Mouse (Mus musculus) heart, postnatal 36 days (tissue): ENCODE data around the gene Hoxd13. TPM values are rescaled to one million over a fixed set of nuclear protein-coding genes. Genes with fewer than 3 reads are reported as not detected.

Source experiments
- DNase-seq, 2 experiments: peaks; one replicate each; pipeline ENCODE4 v3.0.0; 2021 to 2022
- intact Hi-C: fragments of 180-260 bp; cut with DNase I; formaldehyde crosslinking; loops from one replicate; pipeline ENCODE4 v1.15.1; 2025
- total RNA-seq, 2 experiments: library from RNA; stranded (reverse); gene quantifications; 2 replicates each; pipeline ENCODE4 v1.2.3; 2021

The Hoxd13 gene
- total RNA-seq, 2 experiments from 2014 or later: not detected

DNA sequence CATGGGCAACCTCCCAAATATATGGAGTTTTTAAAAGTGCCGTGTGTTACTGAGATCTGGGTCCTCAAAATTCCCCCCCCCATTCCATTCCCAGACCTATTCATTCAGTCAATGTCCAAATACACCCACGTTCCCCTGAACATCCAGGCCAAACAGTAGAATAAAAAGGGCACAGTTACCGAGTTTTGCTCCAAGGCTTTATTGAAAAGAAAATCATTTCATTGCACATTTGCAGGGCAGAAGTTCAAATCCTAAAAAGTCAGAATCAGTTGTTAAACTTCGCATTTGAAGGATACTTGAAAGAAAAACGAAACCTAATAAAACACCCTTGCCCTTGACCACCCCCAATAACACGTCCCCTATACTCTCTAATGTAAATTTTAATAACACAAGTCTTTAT is 34.7 kb downstream of the Hoxd13 start:
- intact Hi-C loops: loop anchor here (1.0 to 10.0 kb wide), 8 partner anchors 259 to 1082 kb away; no protein-coding TSS in a partner anchor

GRCm38 (mm10) chr2:74703317-74703716 is 35.2 kb downstream of the Hoxd13 start:
- intact Hi-C loops: loop anchor here (2.0 to 10.0 kb wide), 5 partner anchors 259 to 1081 kb away; no protein-coding TSS in a partner anchor

More for the DNA sequence above, 34.7 kb downstream of the Hoxd13 start:
- DNase-seq: no peak

DNA sequence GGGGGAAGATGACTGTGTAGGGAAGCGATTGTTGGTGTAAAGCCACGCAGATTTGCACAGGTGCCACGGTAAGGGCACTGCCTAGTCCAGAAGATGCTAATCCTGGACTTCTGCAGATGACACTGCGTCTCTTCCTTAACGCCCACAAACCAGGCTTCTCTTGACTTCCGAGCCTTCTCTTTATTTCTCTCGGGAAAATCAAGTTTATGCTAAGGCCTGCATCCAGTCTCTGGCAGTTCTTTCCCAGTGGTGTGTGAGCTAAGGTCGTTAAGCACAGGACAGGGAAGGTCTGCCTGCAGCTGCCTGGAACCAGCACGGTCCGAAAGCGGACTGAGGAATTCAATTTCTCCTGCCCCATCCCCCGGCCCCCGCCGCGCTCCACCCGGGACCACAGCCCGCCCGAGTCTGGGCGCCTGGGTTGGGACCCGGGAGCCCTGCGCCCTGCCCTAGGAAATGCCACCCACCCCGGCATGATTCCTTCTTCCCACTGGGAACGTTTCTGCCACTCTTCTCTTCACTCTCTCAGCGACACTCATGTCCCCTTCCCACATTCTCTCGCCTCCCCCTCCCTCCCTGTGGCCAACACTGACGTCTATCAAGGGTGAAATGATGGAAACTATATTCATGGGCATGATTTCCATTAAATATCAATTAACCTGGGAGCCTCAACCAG is 35.7 kb downstream of the Hoxd13 start:
- no peak for DNase-seq
- intact Hi-C loops: loop anchor here (2.0 to 10.0 kb wide), 5 partner anchors 258 to 1081 kb away; no protein-coding TSS in a partner anchor

More at GRCm38 (mm10) chr2:74703317-74703716, 35.2 kb downstream of the Hoxd13 start:
- DNase-seq: no peak

DNA sequence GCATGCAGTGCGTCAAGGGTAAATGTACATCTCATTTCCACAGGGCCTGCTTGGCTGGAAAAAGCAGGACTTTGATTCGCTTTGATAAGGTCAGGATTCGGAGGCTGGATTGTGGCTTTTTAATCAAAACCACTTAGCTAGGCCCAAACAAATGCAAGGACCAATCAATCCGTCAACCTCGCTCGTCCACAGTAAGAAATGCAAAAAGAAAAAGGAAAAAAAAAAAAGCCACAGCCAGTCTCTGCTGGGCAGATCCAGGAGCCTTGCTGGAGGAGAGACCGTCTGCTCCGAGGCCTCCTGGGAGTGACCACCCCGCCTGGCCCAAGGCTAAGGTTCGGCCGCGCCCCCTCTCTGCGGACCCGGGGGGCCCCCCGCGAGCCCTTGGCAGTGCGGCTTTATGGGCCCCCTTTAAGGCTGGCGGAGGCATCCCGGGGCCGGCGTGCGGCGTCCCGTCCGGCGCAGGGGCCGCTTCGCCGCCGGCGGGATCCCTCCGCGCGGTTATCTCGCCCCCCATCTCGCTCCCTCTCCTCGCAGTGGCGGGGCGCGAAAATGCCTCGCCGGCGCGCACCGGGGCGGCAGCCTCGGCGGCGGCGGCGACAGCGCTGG is 36.4 kb downstream of the Hoxd13 start, which contains the start of gene Hoxd8:
Gene Hoxd8 (plus strand): TSS at position 223 of the 606 bp plus-strand sequence.
- DNase-seq: no peak
- intact Hi-C loops: loop anchor here (5.0 to 10.0 kb wide), 4 partner anchors 258 to 1080 kb away; no protein-coding TSS in a partner anchor

- intact Hi-C loops: loop anchor here (5.0 to 10.0 kb wide), 4 partner anchors 257 to 1080 kb away; no protein-coding TSS in a partner anchor
- DNase-seq: no peak
These were observed 36.9 kb downstream of the Hoxd13 start for GRCm38 (mm10) chr2:74704999-74705466.

DNA sequence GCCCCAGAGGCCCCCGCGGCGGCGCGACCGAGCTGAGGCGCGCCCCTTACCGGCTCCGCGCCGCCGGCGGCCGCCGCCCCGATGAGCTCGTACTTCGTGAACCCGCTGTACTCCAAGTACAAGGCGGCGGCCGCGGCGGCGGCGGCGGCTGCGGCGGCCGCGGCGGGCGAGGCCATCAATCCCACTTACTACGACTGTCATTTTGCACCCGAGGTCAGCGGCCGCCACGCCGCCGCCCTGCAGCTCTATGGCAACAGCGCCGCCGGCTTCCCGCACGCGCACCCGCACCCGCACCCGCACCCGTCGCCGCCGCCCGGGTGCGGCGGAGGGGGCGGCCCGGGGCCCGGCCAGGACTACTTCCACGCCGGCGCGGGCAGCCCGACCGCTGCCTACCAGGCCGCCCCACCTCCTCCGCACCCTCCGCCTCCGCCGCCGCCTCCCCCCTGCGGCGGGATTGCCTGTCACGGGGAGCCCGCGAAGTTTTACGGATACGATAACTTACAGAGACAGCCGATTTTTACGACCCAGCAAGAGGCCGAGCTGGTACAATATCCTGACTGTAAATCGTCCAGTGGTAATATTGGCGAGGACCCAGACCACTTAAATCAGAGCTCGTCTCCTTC is 37.5 kb downstream of the Hoxd13 start:
- intact Hi-C loops: loop anchor here (10.0 kb wide), 2 partner anchors 539 to 1079 kb away; no protein-coding TSS in a partner anchor
- DNase-seq: no peak

- intact Hi-C loops: loop anchor here (10.0 kb wide), 2 partner anchors 538 to 1078 kb away; no protein-coding TSS in a partner anchor
These were observed 38.4 kb downstream of the Hoxd13 start for GRCm38 (mm10) chr2:74706393-74706960.

GRCm38 (mm10) chr2:74707599-74707998 is 39.5 kb downstream of the Hoxd13 start:
- intact Hi-C loops: loop anchor here (10.0 kb wide), 2 partner anchors 537 to 1077 kb away; no protein-coding TSS in a partner anchor
- no peak for DNase-seq

More at GRCm38 (mm10) chr2:74706393-74706960, 38.4 kb downstream of the Hoxd13 start:
- no peak for DNase-seq

- DNase-seq: no peak
- intact Hi-C loops: loop anchor here (10.0 kb wide), 2 partner anchors 536 to 1076 kb away; no protein-coding TSS in a partner anchor
These were observed 40.6 kb downstream of the Hoxd13 start for GRCm38 (mm10) chr2:74708676-74709075.

DNA sequence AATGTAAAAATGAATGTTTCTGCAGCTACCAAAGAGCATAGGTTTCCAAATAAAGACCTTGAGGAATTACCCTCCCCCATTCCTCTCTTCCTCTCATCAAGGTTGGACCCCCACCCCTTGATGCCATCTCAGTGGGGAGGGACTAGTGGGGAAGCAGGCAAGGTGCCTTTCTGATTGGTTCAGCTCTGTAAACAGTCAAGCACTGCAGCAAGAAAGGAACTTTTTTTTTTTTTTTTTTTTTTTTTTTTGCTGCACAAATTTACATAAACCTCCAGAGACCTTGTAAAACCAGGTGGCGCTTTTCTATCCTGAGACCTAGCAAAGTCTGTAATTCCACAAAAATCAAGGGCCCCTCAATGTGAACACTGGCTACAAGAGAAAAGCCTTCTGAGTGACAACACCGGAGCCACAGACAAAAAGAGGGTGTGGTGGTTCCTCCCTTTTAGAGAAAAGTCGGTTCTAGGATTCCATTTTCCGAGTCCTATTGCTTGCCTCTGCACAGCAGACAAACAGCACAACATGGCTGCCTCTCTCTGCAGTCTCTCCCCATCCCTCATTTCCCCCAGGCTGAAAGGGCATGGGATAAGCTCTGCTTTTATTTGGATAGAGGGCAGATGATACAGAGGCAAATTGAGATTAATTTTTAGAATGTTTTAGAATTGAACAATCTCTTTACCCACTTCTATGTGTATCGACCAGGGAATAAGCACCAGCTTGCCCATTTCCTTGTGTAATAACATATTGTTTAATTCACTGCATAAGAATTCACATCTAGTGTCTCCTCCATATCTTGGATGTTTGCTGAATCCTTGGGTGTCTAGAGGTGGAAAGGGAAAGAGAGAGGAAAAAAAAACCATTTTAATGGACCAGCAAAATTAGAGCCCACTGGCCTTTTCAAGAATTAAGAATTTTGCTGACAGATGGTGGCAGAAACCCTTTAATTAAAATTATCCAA is 41.6 kb downstream of the Hoxd13 start:
- intact Hi-C loops: loop anchor here (10.0 kb wide), 2 partner anchors 535 to 1075 kb away; no protein-coding TSS in a partner anchor
- no peak for DNase-seq

DNA sequence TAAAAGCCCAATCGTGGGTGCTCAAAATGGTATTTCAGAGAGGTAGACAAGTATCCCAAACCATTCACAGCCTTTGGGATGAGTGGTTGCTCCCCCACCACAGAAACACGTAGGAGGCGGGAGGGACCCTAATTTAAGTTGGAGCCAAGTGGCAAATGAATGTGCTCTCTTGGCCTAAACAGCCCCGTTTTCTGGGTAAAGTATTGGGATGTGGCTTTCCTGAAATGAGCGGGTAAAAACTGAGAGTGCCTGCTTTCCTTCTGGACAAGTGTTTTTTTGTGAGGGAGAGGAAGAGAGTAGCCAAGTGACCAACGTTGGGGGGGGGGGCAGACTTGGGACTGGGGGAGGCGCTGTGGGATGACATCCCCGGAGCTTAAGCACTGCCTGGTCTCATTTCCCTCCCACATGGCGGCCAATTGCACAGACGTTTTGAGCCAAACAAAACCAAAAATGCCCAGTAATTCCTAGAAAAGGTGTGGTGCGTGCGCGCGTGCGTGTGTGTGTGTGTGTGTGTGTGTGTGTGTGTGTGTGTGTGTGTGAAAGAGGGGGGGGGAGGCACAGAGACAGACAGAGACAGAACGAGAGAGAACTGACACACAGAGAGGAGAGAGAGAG is 42.9 kb downstream of the Hoxd13 start:
- intact Hi-C loops: no loop called here
- no peak for DNase-seq

DNA sequence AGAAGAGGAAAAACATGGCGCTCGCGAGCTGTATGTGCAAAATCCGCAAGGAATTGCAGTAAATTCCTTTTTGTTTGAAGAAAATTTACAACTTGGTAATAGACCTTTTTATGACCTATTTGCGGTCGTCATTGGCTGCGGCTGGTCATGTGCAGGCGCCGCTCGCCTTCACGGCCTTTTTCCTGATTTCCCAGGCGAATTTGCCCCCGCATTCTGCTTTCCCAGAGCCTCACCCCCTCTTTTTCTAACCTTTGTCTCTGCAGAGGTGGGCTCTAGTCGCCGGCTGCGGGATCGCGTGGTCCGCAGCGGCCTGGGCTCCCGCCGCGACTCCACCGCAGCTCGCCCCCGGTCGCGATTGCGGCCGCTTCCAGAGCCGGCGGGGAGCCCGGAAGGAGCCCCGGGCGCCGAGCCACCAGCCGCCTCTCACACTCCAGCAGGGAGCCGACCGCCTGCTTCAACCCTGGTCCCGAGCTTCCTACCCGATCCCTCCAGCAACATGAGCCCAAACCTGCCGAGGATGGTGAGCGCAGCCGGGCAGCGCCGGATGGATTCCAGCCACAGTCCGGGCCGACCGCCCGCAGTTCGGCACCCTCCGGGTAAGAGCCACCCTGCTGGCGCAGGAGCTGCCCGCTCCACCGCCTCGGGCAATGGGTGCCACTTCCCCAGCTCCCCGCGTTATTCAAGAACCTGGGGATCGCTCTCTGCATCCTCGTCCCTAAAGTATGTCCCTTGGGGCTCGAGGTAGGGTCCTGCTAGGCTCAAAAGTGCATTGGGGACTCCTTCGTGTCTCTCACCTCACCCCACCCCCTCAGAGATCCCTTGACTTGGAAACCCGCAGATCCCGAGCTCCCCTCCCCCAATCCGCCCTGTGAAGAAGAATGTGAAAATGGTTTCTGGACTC is 43.9 kb downstream of the Hoxd13 start, which contains the start of the genes Hoxd3 and Hoxd4:
Gene Hoxd3 (plus strand): TSS at position 207 of the 901 bp plus-strand sequence.
Gene Hoxd4 (plus strand): TSS at position 209 of the 901 bp plus-strand sequence.
- intact Hi-C loops: no loop called here
- no peak for DNase-seq

- intact Hi-C loops: no loop called here
These were observed 45.4 kb downstream of the Hoxd13 start for GRCm38 (mm10) chr2:74713239-74714150.

GRCm38 (mm10) chr2:74714156-74714789 is 46.2 kb downstream of the Hoxd13 start:
- intact Hi-C loops: no loop called here
- no peak for DNase-seq

More at GRCm38 (mm10) chr2:74713239-74714150, 45.4 kb downstream of the Hoxd13 start:
- DNase-seq: no peak

- intact Hi-C loops: loop anchor here (1.0 to 5.0 kb wide), 5 partner anchors 107 to 877 kb away; no protein-coding TSS in a partner anchor
- no peak for DNase-seq
These were observed 46.8 kb downstream of the Hoxd13 start for GRCm38 (mm10) chr2:74714881-74715280.
